Mouse (Mus musculus): ENCODE measurements around the gene Cald1.

- TF ChIP-seq CTCF (IDR thresholded peaks at IDR 0.05; ENCODE audit: insufficient read depth, low read length) = no peak
- TF ChIP-seq POLR2A (IDR thresholded peaks at IDR 0.05; ENCODE audit: borderline replicate concordance, extremely low read depth, low read depth, low read length) = peak; percentile 78; the same call in 1 of the 2 replicates
These were observed 111.0 kb downstream of the Cald1 start for GRCm38 (mm10) chr6:34709289-34709688.

Measured in lung, adult 2 months (tissue).